Mouse (Mus musculus) lung, adult 2 months (tissue): ENCODE measurements around the gene Srsf4.

Experiments used
- CTCF ChIP-seq: fragments of 200-500 bp; IDR thresholded peaks from 2 replicates; pipeline ENCODE4 v1.5.1; 2011; ENCODE audit warnings: mild to moderate bottlenecking, low read length, control low read depth; ENCODE audit not compliant: insufficient read depth
- POLR2A ChIP-seq: fragments of 200-500 bp; IDR thresholded peaks from 2 replicates; pipeline ENCODE4 v1.6.1; 2011; ENCODE audit warnings: low read depth, mild to moderate bottlenecking, control low read depth, low read length, borderline replicate concordance; ENCODE audit errors: extremely low read depth

DNA sequence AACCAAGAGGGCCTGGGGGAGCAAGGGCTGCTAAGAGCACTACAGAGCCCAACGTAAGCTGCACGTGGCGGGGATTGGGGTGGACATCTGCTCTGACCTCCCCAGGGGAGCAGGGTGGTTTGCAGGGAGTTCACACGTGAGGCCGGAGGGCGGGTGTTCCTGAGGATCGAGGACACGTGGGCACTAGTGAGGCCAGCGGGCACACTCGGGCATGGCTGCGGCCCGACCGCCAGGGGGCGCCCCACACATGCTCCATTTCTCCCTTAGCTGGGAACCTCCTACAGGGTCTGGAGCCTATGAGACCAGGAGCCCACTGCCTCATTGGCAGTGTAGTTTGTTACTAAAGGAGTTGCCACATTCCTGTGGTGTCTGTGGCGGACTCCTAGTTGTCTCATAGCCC is 43.0 kb downstream of the Srsf4 start:
- TF ChIP-seq CTCF (peak; percentile 62), POLR2A (no peak)
